Mouse (Mus musculus): ENCODE results near the gene Car4.

Gene Car4

GRCm38 (mm10) chr11:84959701-84960181, 2.2 kb downstream of the Car4 start:
- DNase-seq: peak; percentile 94

DNA sequence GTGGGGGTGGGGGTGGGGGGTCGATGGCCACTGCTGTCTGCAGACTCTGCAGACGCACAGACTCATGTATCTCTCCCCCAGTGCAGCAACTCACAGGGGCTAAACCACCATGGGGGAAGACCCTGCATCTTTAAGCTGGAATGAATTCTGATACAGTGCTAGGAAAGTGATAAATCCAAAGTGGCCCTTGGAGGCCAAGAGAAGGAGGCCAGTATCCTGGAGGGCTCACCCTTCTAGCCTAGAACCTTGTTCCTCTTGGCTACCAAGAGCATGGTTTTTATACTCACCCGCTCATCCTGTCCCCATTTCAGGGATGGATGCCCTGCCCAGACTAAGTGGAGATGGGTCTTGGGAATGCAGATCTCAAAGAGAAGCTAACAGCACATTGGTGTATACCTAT, 2.7 kb downstream of the Car4 start:
- no peak for DNase-seq

DNA sequence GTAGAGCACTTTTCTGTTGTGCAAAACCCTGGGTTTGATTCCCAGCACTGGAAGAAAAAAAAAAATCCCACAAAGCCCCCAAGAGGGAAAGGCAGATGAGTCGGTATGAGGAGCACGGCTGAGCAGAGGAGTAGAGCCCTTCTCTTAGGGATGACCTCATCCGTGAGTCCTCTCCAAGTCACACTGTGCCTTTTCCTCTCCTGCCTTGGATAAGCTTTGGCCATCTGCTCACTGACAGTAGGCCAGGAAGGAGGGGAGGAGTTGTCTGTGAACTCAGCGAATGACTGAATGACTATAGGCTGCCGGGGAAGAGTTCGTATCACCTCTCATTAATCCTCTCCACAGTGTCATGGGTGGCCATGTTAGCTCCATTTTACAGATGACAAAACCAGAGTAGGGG, 3.2 kb downstream of the Car4 start:
- no peak for DNase-seq

GRCm38 (mm10) chr11:84961571-84961970, 4.0 kb downstream of the Car4 start:
- DNase-seq: no peak

DNA sequence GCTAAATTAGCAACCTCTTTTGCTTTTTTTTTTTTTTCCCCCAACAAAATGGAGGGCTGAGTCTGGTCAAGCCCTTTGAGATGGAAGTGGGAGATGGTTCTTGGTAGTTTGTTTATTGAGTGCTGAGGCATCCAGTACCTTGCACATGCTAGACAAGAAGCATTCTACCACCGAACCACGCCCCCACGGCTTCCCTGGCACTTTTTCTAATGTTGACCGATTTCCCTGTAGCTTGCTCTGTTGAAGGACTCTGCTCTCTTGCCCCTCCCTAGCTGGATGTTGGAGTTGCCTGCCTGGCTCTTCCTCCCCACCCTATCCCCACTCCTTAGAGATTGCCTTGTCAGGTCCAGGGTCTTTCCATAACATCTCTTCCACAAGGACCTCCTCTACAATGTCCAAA, 5.0 kb downstream of the Car4 start:
- DNase-seq: no peak

GRCm38 (mm10) chr11:84963556-84963955, 6.0 kb downstream of the Car4 start:
- DNase-seq: peak; percentile 77

DNA sequence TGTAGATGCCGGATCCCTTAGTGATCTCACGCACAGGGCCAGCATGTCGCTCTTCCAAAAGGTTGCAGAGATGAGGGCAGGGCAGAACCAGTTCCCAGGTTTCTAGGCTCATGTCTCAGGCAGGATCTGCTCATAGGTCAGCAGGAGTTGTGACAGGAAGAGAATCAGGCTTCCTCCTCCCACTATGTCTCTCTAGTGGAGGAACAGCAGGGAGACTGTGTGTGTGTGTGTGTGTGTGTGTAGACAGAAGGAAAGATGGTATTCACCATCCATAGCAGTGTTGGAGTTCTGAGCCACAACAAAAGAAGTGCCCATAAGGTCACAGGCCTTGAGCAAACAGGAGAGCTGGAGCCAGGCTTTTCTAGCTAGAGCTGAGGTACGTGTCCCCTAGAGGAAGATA, 9.1 kb downstream of the Car4 start:
- no peak for DNase-seq

DNA sequence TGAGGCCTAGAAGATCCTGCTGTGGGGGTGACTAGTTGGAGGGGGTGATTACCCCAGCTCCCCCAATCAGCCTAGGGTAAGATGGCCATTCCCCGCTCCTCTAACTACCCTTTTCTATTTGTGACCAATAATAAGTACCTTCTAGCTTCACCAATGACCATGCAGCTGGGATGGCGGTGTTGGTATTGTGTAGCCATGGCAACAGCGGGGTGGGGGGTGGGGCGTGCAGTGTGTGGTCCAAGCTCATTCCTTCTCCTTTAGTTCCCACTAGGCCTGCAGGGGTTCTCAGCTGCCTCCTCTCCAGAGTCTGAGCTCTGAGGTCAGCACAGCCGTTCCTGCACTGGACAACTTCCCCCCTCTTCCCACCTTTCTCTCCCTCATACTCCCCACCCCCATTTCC, 9.5 kb downstream of the Car4 start:
- no peak for DNase-seq

GRCm38 (mm10) chr11:84968309-84968708, 10.7 kb downstream of the Car4 start:
- DNase-seq: no peak

- DNase-seq: peak; percentile 90
These were observed 11.2 kb downstream of the Car4 start for GRCm38 (mm10) chr11:84968775-84969174.

GRCm38 (mm10) chr11:84972067-84972466, 14.5 kb downstream of the Car4 start:
- peak; percentile 49 for DNase-seq

DNA sequence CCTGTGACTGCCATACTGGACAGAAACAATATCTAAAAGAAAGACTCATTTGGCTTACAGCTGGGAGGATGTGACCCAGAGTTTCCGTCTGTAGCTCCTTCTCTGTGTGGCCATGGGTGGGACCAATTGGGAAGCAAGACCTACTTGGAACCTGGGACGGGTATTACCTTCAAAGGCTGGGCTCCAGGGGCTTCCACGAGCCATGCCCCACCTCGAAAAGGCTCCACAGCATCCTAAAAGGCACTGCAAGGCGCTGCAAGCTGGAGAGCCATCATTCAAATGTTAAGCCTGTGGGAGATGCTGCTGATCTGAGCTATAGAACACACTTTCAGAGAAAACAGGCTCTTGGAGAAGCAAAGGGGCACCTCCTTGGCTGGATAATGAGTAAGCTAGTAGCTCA, 16.1 kb downstream of the Car4 start:
- DNase-seq: no peak

GRCm38 (mm10) chr11:84974582-84974981, 17.0 kb downstream of the Car4 start:
- no peak for DNase-seq

DNA sequence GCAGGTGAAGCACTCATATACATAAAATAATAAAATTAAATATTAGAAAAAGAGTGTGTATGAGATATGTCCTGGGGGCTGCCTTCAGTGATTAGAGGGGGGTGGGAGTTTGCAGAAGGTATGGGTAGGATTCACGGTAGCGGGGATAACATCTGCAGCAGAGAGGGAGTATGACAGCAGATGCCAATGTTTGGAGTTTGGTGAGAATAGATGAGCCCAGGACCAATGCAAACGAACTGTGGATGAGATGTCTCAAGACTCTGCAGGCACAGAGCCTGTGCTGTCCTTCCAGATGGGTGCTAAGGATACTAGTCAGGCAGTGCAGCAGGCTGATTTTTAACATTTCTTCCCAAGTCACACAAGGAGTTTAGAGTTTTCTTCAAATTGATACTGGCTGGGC, 19.1 kb downstream of the Car4 start:
- no peak for DNase-seq

DNA sequence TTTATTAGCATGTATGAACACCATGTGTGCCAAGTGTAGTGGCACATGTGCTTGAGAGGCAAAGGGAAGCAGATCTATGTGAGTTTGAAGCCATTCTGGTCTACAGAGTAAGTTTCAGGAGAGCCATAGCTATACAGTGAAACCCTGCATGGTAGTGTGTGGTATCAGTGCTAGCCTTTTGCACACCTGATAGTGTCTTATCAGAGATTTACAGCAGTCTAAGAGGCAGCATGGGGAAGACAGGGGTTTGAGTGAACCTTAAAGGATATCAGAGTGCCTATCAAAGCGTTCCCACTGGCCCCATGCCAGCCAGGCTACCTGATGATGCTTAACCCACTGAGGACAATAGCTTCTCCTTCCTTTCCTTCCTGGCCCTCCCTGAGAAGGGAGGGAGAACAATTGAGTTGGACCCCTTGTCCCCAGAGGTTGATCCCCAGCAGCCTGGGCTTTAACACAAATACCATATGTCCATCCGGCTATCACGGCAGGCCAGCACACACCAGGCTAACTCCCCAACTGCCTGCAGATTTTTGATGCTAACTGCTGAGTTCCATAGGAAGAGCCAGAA, 19.9 kb downstream of the Car4 start:
- DNase-seq: no peak

DNA sequence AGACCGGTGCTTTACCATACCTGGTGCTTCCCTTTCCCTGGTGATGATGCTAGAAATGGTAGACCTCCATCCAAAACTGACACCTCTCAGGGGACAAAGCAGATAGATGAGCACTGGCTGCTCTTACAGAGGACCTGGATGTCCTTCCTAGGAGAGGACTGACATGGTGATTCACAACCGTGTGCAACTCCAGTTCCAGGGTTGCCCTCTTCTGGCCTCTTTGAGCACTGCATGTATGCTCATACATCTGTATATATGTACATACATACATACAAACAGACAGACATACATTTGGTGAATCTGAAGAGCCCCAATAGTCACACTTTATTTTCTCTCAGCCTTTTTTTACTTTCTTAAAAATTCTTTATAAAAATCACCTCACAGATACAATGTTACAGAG, 20.5 kb downstream of the Car4 start:
- DNase-seq: peak; percentile 75

DNA sequence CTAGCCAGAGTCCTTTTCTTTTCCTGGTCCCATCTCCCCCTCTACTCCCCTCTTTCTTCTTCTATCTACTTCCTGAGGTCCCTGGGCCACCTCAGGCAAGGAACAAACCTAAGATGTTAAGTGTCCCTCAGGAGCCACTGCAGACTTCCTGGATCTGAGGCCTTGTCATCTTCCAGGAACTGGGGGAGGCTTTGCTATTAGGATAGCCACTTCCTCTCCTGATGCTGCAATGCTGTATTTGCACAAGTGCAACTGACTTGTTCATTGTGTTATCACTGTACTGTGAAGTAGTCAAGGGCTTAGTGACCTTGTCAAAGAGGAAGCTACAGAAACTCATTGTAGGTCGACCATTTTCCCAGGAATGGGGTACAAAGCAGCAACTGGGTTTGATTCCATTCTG, 21.8 kb downstream of the Car4 start:
- DNase-seq: no peak

GRCm38 (mm10) chr11:84980697-84981096, 23.1 kb downstream of the Car4 start:
- no peak for DNase-seq

DNA sequence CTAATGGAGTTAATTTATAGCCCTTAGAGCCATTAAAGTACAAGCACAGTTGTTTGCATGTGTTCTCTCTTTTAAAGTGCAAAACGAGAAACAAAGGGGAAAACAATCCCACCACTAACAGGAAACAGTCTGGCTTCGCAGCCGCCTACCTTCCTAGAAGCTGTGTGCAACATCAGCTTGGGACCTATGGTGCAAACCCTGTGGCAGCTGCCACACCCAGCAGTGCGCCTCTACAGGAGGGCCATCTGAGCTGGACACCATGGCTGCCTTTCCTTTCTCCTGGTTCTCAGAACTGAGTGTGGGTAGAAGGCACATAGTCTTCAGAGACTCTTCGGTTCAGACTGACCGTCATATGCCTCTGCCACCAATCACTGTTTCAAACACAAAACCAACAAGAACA, 27.8 kb downstream of the Car4 start:
- no peak for DNase-seq

- DNase-seq: no peak
These were observed 30.8 kb downstream of the Car4 start for GRCm38 (mm10) chr11:84988341-84988919.

GRCm38 (mm10) chr11:84992996-84993395, 35.4 kb downstream of the Car4 start:
- no peak for DNase-seq

DNA sequence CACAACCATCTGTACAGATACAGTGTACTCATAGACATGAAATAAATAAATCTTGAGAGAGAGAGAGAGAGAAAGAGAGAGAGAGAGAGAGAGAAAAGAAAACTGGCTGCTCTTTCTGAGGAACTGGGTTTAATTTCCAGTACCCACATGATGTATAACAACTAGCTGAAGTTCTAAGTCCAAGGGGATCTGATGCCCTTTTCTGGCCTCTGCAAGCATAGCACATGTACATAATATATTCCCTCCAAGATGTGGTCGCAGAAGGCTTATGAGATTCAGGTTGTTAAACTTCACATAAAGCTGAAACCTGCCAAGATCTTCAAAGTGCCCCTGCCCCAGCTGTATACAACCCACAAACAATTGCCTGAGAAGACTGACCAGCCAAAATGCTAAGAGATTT, 37.7 kb downstream of the Car4 start:
- peak; percentile 11 for DNase-seq

- peak; percentile 4 for DNase-seq
These were observed 46.0 kb downstream of the Car4 start for GRCm38 (mm10) chr11:85003566-85003965.

DNA sequence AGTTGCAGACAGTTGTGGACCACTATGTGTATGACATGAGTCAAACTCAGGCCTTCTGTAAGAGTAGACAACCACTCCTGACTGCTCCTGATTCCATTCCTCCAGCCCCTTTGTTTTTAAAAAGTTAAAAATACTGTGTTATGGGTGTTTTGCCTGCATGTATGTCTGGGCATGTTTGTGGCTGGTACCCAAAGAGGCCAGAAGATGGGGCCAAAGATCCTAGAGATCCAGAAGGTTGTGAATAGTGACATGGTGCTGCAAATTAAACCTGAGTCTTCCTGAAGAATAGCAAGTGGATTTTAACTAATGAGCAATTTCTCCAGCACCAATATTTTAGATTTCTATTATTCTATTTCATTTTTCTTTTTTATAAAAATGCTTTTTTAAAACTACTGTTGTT, 55.5 kb downstream of the Car4 start:
- DNase-seq: no peak

Measured in kidney, adult 9 months (tissue).